Mouse (Mus musculus) cerebellum, postnatal 4 days (tissue): ENCODE measurements around the gene Nr4a3.

ENCODE experiments used
- DNase-seq, 2 experiments: peaks; one replicate each; pipeline ENCODE4 v3.0.0; 2022; ENCODE audit warnings: low spot score in 2 of 2, mixed read lengths in 1 of 2

The Nr4a3 gene

DNA sequence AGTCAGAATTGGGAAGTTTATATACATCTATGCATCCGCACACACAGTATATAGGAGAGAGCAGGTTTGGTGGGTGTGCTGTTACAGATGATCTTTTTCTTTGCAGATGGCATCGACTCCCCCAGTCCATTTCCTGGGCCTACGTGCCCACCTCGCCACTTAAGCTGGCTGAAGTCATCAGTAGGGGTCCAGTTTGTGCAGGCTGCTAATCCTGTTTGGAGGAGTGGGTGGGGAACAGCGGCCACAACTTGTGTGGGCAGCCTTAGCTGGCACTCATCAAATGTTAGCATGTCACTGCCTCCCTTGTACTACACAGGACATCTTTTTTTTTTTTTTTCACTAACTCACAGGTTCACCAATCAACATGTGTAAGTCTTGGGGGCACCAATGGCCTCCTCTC lies 5.5 kb downstream of the Nr4a3 start:
- DNase-seq = no peak

DNA sequence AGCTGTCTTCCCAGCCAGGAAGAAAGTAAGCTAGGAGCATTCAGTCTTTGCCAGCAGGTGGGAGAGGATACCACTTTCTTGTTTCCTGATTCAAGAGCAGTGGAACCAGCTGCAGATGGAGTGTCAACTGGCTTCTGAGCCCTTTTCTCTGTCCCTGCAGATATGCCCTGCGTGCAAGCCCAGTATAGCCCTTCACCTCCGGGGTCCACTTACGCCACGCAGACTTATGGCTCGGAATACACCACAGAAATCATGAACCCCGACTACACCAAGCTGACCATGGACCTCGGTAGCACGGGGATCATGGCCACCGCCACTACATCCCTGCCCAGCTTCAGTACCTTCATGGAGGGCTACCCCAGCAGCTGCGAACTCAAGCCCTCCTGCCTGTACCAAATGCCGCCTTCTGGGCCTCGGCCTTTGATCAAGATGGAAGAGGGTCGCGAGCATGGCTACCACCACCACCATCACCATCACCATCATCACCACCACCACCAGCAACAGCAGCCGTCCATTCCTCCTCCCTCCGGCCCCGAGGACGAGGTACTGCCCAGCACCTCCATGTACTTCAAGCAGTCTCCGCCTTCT lies 6.2 kb downstream of the Nr4a3 start:
- no peak for DNase-seq

DNA sequence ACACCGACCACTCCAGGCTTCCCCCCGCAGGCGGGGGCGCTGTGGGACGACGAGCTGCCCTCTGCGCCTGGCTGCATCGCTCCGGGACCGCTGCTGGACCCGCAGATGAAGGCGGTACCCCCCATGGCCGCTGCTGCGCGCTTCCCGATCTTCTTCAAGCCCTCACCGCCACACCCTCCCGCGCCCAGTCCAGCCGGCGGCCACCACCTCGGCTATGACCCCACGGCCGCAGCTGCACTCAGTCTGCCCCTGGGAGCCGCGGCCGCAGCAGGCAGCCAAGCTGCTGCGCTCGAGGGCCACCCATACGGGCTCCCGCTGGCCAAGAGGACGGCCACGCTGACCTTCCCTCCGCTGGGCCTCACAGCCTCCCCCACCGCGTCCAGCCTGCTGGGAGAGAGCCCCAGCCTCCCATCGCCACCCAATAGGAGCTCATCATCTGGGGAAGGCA lies 6.7 kb downstream of the Nr4a3 start:
- DNase-seq = no peak

DNA sequence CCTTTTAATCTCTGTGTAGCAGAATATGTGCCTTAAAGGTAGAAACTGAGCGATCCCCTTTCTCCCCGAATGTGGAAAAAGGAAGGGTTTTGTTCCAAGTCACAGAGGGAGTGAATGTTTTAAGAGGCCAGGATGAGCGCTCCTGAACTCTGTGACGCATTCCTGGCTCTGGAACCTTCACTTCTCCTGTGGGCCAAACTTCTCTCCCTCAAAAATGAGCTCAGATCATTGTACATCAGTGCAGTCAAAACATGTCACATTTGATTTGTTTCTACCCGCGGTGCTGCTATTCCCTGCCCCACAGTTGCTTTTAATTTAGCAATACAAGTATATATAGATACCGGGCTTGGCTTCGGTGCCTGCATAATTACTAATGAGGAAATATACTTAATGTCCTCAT lies 16.8 kb downstream of the Nr4a3 start:
- DNase-seq = no peak

DNA sequence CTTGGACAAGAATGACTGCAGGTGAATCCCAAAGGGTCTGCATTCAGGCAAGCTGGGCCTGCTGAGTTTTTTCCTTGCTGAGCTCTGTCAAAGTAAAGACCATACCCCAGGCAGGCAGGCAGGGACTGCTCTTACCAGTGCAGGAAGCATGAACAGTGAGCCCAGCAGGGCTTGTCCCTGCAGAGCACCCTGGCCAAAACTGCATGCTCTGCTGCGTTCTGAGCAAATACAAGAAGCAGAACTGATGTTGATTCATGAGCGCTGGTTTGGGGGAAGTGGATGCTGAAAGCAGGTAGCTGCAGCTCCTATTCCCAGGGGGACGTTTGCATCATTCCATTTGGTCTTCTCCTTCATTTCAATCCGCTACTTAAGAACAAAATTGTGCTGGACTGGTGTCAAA lies 19.4 kb downstream of the Nr4a3 start:
- DNase-seq = no peak

DNA sequence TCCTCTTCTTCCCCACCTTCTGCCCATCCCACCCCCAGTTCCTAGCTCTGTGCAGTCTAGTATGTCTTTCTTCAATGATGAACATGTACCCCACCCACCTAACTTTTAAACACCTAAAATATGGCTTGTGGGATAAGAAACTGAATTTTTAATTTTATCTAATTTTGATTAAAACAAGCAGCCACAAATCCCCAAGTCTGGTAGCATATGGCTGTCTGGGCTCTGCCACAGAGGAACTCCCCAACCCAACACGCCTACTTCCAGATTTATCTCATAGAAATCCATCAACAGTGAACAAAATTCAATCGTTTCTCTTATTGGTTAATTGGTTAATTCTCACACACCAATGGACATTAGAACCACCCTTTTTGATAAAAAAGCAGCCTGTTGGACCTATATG lies 21.7 kb downstream of the Nr4a3 start:
- no peak for DNase-seq

DNA sequence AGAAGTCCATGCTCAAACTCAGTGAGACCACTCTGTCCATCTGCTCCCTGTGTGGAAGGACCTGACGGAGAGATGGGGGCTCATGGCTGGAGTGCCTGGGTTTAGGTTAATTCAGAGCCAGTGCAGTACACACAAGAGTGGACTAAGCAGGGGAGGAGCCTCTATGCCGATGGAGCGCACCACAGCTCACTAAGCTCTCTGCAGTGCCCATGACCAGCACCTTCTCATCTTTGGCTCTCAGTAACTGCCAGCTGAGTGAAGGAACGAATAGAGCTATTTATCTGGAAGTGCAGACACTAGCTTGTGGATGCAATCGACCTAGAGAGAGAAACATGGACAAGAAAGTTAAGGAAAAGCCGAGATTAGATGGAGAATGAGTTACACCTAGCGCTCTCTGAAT lies 24.2 kb downstream of the Nr4a3 start:
- DNase-seq = no peak

DNA sequence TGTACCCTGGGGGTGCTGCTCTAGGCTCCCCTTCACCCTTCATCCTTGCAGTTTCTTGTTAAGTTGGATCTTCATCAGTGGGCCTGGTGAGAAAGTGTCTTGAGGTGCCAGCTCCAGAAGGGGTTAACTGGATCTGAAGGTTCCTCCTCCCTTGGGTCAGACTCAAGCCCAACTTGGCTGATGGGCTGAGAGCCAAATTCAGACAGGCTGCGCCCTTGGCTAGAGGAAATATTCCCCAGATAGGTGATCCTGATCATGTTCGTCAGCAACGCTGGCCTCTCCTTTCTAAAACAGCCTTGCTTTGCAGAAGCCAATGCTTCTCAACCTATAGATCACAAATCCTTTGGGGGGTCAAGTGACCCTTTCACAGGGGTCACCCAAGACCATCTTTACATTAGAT lies 27.1 kb downstream of the Nr4a3 start:
- no peak for DNase-seq

DNA sequence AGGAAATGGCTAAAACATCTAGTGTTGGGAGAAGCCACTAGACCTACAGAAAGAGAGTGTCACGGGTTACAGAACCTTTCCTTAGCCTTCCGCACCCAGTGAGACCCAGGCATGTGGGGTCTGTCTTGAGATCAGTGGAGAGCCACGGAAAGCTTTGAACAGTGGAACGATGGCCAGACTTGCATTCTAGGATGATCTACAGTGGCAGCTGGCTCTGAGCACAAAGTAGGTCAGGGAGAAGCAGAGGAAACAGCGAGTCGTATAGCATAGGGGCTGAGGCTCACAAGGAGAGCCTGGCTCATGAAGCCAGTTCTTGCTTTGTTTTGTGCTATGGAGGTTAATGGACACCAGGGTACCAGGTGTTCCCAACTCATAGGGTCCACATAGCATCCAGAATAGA lies 28.4 kb downstream of the Nr4a3 start:
- no peak for DNase-seq

DNA sequence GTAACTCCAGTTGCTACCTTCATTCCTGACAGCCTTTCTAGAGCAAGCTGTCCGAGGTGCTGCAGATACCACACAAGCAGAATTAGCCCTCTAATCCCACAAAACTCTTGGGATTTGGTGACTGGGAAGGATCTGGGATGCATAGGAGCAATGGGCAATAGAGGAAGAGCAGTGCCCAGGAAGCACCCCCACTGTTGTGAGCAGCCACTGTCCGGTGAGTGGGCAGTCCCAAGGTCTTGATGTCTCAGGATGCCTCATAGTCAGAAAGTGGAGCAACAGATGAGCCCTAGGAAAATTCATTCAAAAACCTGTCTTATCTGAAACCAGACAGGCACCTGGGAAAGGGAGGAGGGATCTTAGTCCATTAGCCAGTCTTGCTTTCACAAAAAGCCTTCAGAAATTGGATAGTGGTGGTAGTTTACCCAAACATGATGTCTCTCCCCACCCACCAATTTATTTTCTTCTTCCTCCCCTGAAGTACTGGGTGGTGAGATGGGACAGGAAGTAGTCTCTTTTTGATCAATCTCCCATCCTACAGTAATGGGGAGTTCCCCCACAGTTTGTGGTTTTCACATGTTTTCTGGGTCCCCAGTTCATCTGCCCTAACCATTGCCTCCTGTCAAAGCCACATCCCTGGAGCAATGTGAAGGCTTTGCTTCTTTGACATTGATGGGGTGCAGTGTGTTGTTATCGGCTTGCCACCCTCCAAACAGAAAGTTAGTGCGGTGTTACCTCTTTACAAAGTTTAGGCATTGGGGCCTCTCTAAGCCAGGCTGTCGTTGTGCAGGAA lies 29.7 kb downstream of the Nr4a3 start:
- DNase-seq = no peak

DNA sequence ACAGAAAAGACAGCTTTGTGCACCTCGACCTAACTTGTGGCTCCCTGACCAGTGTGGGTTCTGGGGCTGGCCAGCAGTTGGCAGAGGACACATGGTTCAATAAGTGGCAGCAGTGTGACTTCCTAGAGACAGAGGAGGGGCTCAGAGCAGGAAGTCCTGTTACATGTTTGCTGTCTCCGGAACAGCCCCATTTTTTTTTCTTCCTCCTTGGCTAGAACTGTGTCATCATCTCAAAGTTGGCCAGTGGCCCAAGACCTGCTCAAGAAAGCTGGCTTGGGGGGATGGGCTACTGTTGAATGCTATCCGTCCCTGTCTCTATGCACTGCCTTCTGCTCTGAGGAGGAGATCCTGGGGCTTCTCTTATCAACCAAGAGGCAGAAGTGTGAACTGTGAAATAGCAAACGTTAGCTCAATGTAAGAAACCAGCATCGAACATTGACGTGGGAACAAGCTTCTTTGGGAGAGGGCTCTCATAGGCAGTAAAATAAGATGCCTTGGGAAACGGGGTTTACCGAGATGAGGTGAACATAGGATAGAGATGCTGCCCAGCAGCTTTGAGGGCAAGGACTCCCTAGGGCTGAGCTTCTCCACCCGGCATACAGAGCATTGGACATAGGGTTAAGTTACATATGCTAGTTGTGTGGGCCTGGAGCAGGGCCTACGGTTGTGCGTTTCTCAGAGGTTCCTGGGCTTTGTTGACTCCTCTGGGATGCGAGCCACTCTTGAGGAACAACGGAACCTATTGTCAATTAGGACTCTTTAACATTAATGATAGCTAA lies 31.9 kb downstream of the Nr4a3 start:
- peak in 1 of 2 experiments; percentile 20 for DNase-seq

DNA sequence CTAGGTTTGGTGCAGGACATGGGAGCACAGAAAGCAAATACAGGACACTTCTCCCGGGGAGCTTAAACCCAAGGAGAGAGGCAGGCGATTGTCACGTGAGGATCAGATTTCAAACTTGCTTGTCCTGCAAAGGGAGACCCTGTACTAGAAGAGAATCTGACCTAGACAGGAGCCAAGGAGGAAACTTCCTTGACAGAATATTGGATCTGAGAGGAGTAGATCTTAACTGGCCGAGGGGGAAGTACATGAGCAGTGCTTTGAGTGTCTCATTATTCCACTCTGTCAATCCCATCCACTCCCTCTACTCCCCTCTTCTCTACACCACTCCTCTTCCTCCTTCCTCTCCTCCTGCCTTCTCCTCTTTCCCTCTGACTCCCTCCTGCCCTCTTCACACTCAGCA lies 33.3 kb downstream of the Nr4a3 start:
- DNase-seq = no peak

DNA sequence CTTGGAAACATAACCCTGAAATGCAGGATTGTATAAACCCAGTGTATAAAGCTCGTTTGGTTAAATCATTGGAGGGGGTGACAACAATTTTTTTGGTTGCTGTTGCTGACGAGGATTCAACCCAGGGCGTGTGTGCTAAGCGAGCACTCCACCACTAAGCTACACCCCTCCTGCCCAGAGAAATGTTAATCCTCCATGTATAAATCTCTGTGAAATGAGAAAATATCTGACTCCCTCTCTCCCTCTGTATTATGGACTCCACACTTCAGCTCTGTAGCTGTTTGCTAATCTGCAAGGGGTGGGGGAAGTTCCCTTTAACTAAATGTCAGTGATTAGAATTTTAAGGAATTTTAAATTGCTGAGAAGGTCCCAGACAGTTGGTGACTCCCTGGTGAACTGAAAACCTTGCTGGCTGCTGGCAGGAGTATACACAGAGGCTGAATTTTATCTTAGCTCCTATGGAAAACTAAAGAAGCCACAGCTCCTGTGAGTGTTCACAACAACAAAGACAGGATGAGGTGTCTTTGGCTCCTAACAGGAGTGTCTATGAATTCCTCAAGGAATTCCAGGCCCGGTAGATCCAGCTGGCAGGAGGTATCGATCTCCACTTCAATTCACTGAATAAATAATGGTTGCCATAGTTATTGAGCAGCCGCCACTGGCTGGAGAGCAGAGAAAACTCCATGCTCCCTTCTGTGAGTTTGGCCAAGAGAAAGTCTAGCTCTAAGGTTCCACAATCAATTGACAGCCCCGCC lies 34.5 kb downstream of the Nr4a3 start:
- DNase-seq = no peak

DNA sequence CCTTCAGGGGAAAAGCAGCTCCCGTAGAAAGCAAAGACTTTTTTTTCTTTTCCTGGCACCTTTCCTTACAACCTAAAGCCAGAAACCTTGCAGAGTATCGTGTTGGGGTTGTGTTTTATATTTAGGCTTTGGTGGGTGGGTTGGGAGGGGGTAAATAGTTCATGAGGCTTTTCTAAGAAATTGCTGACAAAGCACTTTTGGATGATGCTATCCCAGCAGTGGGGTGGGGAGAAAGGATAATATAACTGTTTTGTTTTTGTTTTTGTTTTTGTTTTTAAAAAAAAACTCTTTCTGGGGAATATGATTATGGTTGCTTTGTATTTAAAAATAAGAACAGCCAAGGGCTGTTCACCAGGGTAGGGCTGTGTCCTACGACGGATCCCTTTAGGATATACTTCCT lies 38.5 kb downstream of the Nr4a3 start:
- DNase-seq = no peak

DNA sequence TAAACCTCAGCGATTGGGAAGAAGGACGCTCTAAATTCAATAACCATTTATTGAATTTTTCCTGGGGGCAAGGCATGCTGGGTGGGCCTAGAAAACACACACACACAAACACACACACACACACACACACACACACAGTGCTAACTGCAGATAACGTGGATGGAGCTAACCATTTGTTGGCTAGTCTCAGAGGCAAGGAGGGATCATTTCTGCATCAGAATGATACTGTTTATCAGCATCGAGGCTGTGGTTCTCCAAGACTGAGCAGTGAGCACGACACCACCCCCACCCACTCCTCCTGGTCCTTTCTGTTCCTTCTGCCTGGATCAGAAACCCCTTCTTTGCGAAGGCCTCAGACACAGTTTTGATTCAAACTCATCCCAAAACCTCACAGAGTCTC lies 41.7 kb downstream of the Nr4a3 start:
- no peak for DNase-seq

DNA sequence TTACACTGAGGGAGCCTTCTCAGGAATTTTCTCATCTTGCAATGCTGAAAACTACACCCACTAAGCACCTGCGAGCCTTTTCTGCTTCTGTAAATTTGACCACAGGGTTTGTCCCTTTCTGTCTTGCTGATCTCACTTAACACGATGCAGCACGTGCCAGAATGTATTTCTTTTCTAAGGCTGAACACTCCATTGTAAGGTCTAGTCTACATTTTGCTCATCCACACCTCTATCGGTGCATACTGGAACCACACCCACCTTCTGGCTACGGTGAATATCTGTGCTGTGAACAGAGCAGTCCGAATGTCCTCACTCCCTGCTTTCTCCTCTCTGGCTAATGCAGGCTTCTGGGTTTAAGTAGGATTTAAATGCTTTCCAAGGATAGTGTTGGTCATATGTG lies 42.5 kb downstream of the Nr4a3 start:
- DNase-seq = no peak

DNA sequence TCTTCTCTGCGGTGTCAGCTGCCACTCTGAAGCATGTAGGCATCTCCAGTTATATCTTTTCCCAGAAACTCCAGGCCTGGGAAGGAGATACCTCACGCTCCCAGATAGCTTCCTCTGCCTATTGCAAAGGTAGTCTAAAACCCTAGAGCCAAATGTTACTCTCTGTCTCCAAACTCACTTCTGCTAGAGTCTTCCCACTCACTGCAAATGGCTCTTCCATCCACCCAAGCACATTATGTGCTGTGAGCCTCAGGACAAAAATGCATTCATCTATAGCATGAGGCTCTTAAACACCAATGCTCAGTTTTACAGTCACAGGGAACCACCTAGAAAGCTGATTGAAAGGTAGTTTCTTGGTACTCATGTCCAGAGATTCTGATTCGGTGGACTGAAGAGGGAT lies 48.3 kb downstream of the Nr4a3 start:
- no peak for DNase-seq

DNA sequence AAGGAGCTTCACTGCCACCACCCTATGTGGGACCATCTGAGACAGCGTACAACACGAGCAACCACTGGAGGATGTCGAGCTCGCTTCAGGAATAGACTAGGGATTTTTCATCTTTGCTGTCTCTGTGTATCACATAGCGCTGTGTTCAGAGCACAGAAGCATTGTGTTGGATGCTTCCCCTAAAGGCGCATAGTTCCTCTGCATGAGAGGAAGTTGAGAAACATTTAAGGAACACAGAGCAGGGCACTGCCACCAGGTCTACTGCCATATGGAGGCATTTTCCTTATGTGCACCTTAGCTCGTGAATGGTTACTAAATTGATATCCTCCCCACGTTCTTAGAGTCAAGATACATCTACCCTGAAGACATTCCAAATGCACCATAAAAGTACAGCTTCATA lies 55.3 kb downstream of the Nr4a3 start:
- no peak for DNase-seq

DNA sequence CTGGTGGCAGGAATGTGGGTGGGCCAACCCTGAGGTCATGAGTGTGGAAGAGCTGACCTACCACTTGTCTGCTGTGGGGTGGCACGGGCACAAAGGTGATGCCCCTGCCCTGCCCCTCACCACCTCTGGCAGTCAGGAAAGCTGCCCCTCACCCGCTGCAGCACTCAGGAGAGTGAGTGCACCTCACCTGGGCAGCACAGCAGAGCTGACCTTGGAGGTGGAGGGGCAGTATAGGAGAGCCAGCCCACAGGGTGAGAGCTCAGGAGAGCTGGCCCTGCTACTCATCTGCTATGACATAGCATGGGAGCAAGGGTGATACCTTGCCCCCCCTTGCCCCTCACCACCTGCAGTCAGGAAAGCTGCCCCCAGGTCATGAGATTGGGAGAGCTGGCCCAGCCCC lies 57.0 kb downstream of the Nr4a3 start:
- no peak for DNase-seq

DNA sequence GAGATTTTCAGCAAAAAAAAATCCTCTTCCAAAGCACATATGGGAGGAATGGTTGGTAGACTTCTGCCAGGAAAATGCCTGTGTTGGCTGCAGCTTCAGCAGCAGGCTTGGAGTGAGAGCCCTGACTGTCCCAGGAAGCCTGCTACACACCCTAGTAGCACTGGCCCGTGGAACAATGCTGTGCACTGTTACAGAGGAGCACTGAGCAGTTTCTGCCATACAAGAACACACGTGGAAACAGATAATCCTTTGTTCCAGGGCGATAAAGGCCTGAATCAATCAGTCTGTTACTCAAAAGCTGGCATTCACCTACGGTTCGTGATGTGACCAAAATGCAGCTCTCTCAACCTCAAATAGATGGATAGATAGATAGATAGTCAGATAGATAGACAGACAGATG lies 60.4 kb downstream of the Nr4a3 start:
- DNase-seq = no peak

DNA sequence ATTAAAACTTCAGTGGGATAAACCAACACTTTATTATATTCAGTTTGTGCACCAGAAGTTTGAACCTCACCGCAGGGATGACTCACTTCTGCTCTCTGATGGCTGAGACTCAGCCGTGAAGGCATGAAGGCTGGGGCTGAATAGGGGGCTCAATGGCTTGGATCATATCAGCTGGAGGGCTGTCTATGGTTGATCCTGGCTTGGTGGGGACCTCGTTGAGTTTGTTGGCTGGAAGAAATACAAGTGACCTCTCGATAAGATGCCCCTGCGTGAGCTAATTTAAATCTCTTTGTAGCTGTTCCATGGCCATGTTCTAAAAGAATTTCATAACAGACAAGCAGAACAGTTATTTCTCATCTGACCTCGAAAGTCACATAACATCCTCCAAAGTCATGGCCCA lies 62.1 kb downstream of the Nr4a3 start:
- no peak for DNase-seq

DNA sequence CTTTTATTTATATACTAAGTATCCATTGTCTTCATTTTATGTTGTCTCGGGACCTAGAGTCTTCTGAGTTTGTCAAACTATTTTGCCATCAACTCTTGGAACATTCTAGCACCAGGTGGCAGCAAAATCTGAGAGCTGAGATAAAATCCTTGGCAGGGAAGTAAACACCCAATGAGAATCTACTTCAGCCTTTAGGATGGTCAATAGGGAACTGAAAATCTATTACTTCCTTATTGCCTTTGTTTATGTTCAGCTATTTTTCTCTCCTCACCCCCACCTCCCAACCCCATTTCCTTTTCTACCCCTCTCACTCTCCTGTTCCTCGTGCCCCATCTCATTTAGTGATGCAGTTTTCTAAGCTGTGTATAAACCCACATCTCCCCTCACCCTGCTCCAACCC lies 63.6 kb downstream of the Nr4a3 start:
- DNase-seq = no peak
